Mouse (Mus musculus) lung, postnatal 0 days (tissue): ENCODE results near the gene Mapk3.

Experiments used
- CTCF ChIP-seq: IDR thresholded peaks from 2 replicates; pipeline ENCODE4 v1.5.1; 2016; ENCODE audit warnings: antibody characterized with exemption, mild to moderate bottlenecking
- EP300 ChIP-seq: IDR thresholded peaks from 2 replicates; pipeline ENCODE4 v1.6.1; 2016; ENCODE audit warnings: antibody characterized with exemption, mild to moderate bottlenecking, control low read depth

DNA sequence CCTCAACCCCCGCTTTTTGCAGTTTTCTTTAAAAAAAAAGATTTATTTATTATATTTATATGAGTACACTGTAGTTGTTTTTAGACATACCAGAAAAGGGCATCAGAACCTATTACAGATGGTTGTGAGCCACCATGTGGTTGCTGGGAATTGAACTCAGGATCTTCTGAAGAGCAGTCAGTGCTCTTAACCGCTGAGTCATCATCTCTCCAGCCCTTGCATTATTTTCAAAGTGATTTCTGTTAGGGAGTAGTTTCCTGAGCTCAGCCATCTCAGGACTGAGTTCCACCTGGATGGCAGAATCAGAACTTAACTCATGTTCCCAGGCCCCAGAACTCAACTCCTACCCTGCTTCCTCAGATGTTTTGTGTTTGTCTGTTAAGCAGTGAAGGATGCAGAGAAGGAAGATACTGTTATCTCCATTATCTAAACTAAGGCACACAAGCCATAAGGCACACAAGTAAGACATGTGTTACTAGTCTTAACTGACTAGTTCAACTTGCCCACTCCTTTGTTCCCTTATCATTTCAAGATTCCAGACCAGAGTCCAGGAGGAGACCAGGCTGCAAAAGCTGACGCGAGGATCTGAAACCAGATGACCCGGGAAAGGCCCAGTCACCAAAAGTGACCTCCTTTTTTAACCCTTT is 50.4 kb downstream of the Mapk3 start:
- TF ChIP-seq EP300 (no peak), CTCF (no peak)
